22 mouse cellular contexts compared by ENCODE assay signal in genomic region chr1:133075651-133076400, GRCm38 (mm10). TPM values are rescaled to one million over a fixed set of nuclear protein-coding genes. Genes with fewer than 3 reads are reported as not detected.
A peak's percentile ranks its signal among the peaks of the same experiment; 100 is the strongest.
DNase-seq lines count a peak whose midpoint lies in the region; ATAC-seq and TF ChIP-seq lines count a peak whose summit lies in the region.
"Had no signal": no experiment of that assay in that cellular context is flagged by ENCODE, and none has a peak within 500 bp of the region (broad histone marks: within the 10 kb centered on the region; RNA-seq: fewer than 3 reads in every experiment).

No protein-coding gene starts in this region.

- no peak overlapping the region for H3K9ac ChIP-seq in forebrain, embryonic 13.5 days
- H3K9ac ChIP-seq in forebrain, embryonic 15.5 days (replicated peaks) = no peak overlapping the region
- no peak overlapping the region for H3K9ac ChIP-seq in heart, embryonic 14.5 days (ENCODE audit: low read length)
- H3K9ac ChIP-seq: kidney, embryonic 15.5 days had no signal

- no peaks in the 10 kb centered on the region for H3K9me3 ChIP-seq in forebrain, embryonic 13.5 days (replicated peaks)
- no peaks in the 10 kb centered on the region for H3K9me3 ChIP-seq in forebrain, embryonic 15.5 days
- H3K9me3 ChIP-seq in heart, embryonic 14.5 days (ENCODE audit: control insufficient read depth, low read length) = no peaks in the 10 kb centered on the region
- H3K9me3 ChIP-seq in embryonic facial prominence, embryonic 10.5 days = no peaks in the 10 kb centered on the region
- H3K9me3 ChIP-seq: kidney, embryonic 15.5 days had no signal

- peaks cover 85% of the 10 kb centered on the region for H3K36me3 ChIP-seq in forebrain, embryonic 13.5 days (ENCODE audit: poor library complexity, severe bottlenecking)
- peaks cover 26% of the 10 kb centered on the region for H3K36me3 ChIP-seq in forebrain, embryonic 15.5 days
- peaks cover 80% of the 10 kb centered on the region for H3K36me3 ChIP-seq in heart, embryonic 14.5 days (ENCODE audit: control insufficient read depth, insufficient read depth, low read length)
- no peaks in the 10 kb centered on the region for H3K36me3 ChIP-seq in kidney, adult 2 months (ENCODE audit: control insufficient read depth, insufficient read depth, low read length)
- H3K36me3 ChIP-seq in embryonic facial prominence, embryonic 10.5 days (replicated peaks) = peaks cover 83% of the 10 kb centered on the region

- H3K27me3 ChIP-seq in forebrain, embryonic 13.5 days = no peaks in the 10 kb centered on the region
- no peaks in the 10 kb centered on the region for H3K27me3 ChIP-seq in forebrain, embryonic 15.5 days
- no peaks in the 10 kb centered on the region for H3K27me3 ChIP-seq in heart, embryonic 14.5 days (ENCODE audit: control insufficient read depth, insufficient read depth, low read length)
- no peaks in the 10 kb centered on the region for H3K27me3 ChIP-seq in kidney, adult 2 months (replicated peaks; ENCODE audit: control insufficient read depth, insufficient read depth, low read length)
- no peaks in the 10 kb centered on the region for H3K27me3 ChIP-seq in embryonic facial prominence, embryonic 10.5 days (replicated peaks; ENCODE audit: low read depth, poor library complexity, severe bottlenecking)
- H3K27me3 ChIP-seq: CH12.LX; kidney, embryonic 15.5 days had no signal

- H3K27ac ChIP-seq in forebrain, embryonic 13.5 days = 0 out of 2 replicates have a peak overlapping the region, but pooled peaks have one; percentile 95
- H3K27ac ChIP-seq in forebrain, embryonic 15.5 days (replicated peaks) = no peak overlapping the region
- peak overlapping the region; percentile 8 to 84; a peak in 2 of 4 replicates for H3K27ac ChIP-seq in heart, embryonic 14.5 days (replicated peaks in 1 of 2; ENCODE audit: control insufficient read depth in 1 of 2, insufficient read depth in 1 of 2, low read depth in 2 of 2, low read length in 2 of 2)
- H3K27ac ChIP-seq in kidney, adult 2 months (ENCODE audit: insufficient read depth, low read depth, low read length) = no peak overlapping the region; the same call in 1 of the 2 replicates
- H3K27ac ChIP-seq in embryonic facial prominence, embryonic 10.5 days (replicated peaks) = 0 out of 2 replicates have a peak overlapping the region, but pooled peaks have one; percentile 3
- H3K27ac ChIP-seq: left cerebral cortex, adult 2 months had no signal

- no peak overlapping the region for H3K4me2 ChIP-seq in forebrain, embryonic 13.5 days
- no peak overlapping the region for H3K4me2 ChIP-seq in forebrain, embryonic 15.5 days (replicated peaks)
- no peak overlapping the region for H3K4me2 ChIP-seq in heart, embryonic 14.5 days (ENCODE audit: low read length)

- no peak for TF ChIP-seq POLR2A in kidney, adult 2 months (IDR thresholded peaks at IDR 0.05; ENCODE audit: low read depth, low read length)

- ATAC-seq in forebrain, embryonic 13.5 days = no peak
- ATAC-seq in forebrain, embryonic 15.5 days (replicated peaks) = no peak
- ATAC-seq in heart, embryonic 14.5 days (ENCODE audit: insufficient number of reproducible peaks, insufficient read depth, low FRiP score, low read depth) = no peak
- no peak for ATAC-seq in inflammation-experienced regulatory T-cells, adult 6 months
- ATAC-seq: forebrain, embryonic 14.5 days; hindbrain, embryonic 16.5 days had no signal

- TF ChIP-seq CTCF in kidney, adult 2 months (conservative IDR thresholded peaks at IDR 0.05; ENCODE audit: insufficient read depth, insufficient read length, low read depth, low read length) = no peak

- 92% methylated on average over 6 of the region's 6 CpGs for WGBS in forebrain, embryonic 13.5 days
- 88% methylated on average over 6 of the region's 6 CpGs for WGBS in forebrain, embryonic 15.5 days
- 66% methylated on average over 6 of the region's 6 CpGs for WGBS in heart, embryonic 14.5 days
- WGBS in kidney, adult 2 months = 75% methylated on average over 6 of the region's 6 CpGs
- 82% methylated on average over 6 of the region's 6 CpGs for WGBS in embryonic facial prominence, embryonic 10.5 days

- H3K4me1 ChIP-seq in forebrain, embryonic 13.5 days = peaks cover 63% of the 10 kb centered on the region
- H3K4me1 ChIP-seq in forebrain, embryonic 15.5 days = peaks cover 62% of the 10 kb centered on the region
- peaks cover 43 to 55% of the 10 kb centered on the region in 2 experiments for H3K4me1 ChIP-seq in heart, embryonic 14.5 days (ENCODE audit: control insufficient read depth in 2 of 2, insufficient read depth in 2 of 2, low read length in 2 of 2)
- H3K4me1 ChIP-seq in kidney, adult 2 months (ENCODE audit: control insufficient read depth, insufficient read depth, low read length) = peaks cover 5% of the 10 kb centered on the region; the same call in 1 of the 2 replicates
- peaks cover 55% of the 10 kb centered on the region for H3K4me1 ChIP-seq in embryonic facial prominence, embryonic 10.5 days

- intact Hi-C loops in heart, postnatal 14 days (cut with DNase I) = no loop called here

- no peak overlapping the region for H3K4me3 ChIP-seq in forebrain, embryonic 13.5 days
- no peak overlapping the region for H3K4me3 ChIP-seq in forebrain, embryonic 15.5 days
- H3K4me3 ChIP-seq in heart, embryonic 14.5 days (ENCODE audit: control insufficient read depth in 1 of 2, insufficient read depth in 1 of 2, low read depth in 1 of 2, low read length in 2 of 2) = no peak overlapping the region
- H3K4me3 ChIP-seq in kidney, adult 2 months (ENCODE audit: insufficient read depth, low read depth, low read length) = no peak overlapping the region
- H3K4me3 ChIP-seq in embryonic facial prominence, embryonic 10.5 days = no peak overlapping the region
- H3K4me3 ChIP-seq: kidney, embryonic 15.5 days; left cerebral cortex, adult 2 months; myocyte had no signal

- DNase-seq in heart, postnatal 14 days = no peak
- peak; percentile 42 for DNase-seq in kidney, adult 2 months
- DNase-seq in kidney, adult 11 months = no peak
- DNase-seq in embryonic facial prominence, embryonic 10.5 days (ENCODE audit: low spot score) = no peak
- DNase-seq: adrenal gland, postnatal 25 days; cerebellum, adult 11-12 months; cerebellum, postnatal 25 days; layer of hippocampus, adult 9-11 months; liver; lung, postnatal 10 days; midbrain, embryonic 14.5 days; thymus, adult 2 months had no signal

RNA-seq across cellular contexts. Expression of gene Pik3c2b, which starts 30.4 kb away (rescaled TPM):
- polyA plus RNA-seq in forebrain, embryonic 13.5 days (2015; fragmentation: Nextera tagmentation; extraction: Ambion mirVana) = 15.5 and 15.9 TPM in 2 replicates
- polyA plus RNA-seq in forebrain, embryonic 15.5 days (2015; fragmentation: Nextera tagmentation; extraction: Ambion mirVana) = 15.7 and 18.7 TPM in 2 replicates
- polyA plus RNA-seq in heart, embryonic 14.5 days (2014; fragmentation: Nextera tagmentation; extraction: Ambion mirVana) = 11.4 and 12.8 TPM in 2 replicates
- 10 to 100 TPM; 22.7 to 24.3 TPM for total RNA-seq in heart, postnatal 14 days (2021)
- 3.6 TPM in 2 replicates for polyA plus RNA-seq in kidney, adult 2 months (2012; rRNA removed)
- polyA plus RNA-seq in embryonic facial prominence, embryonic 10.5 days (2016; fragmentation: Nextera tagmentation; extraction: Ambion mirVana) = 8.6 and 10.5 TPM in 2 replicates
- under 1 TPM; 0.36 to 0.67 (median 0.61) TPM for polyA plus RNA-seq in inflammation-experienced regulatory T-cells, adult 6 months (2017; shearing (Covaris generic))

RNA-seq across cellular contexts. Expression of gene Mdm4, which starts 45.5 kb away (rescaled TPM):
- 44.8 and 46.3 TPM in 2 replicates for polyA plus RNA-seq in forebrain, embryonic 13.5 days (2015; fragmentation: Nextera tagmentation; extraction: Ambion mirVana)
- polyA plus RNA-seq in forebrain, embryonic 15.5 days (2015; fragmentation: Nextera tagmentation; extraction: Ambion mirVana) = 46.8 and 48.3 TPM in 2 replicates
- polyA plus RNA-seq in heart, embryonic 14.5 days (2014; fragmentation: Nextera tagmentation; extraction: Ambion mirVana) = 34.7 and 38.2 TPM in 2 replicates
- 10 to 100 TPM; 42.8 to 52.4 TPM for total RNA-seq in heart, postnatal 14 days (2021)
- polyA plus RNA-seq in kidney, adult 2 months (2012; rRNA removed) = 22.1 and 24.5 TPM in 2 replicates
- 37.7 and 41.4 TPM in 2 replicates for polyA plus RNA-seq in embryonic facial prominence, embryonic 10.5 days (2016; fragmentation: Nextera tagmentation; extraction: Ambion mirVana)
- polyA plus RNA-seq in inflammation-experienced regulatory T-cells, adult 6 months (2017; shearing (Covaris generic)) = 100 to 1,000 TPM in 1 of 3 experiments, 10 to 100 TPM in 2; 94.1 to 139 (median 98.6) TPM

RNA-seq across cellular contexts. Expression of gene Ppp1r15b, which starts 55.1 kb away (rescaled TPM):
- polyA plus RNA-seq in forebrain, embryonic 13.5 days (2015; fragmentation: Nextera tagmentation; extraction: Ambion mirVana) = 34.8 and 38.6 TPM in 2 replicates
- polyA plus RNA-seq in forebrain, embryonic 15.5 days (2015; fragmentation: Nextera tagmentation; extraction: Ambion mirVana) = 31.8 and 32.0 TPM in 2 replicates
- 24.5 and 24.6 TPM in 2 replicates for polyA plus RNA-seq in heart, embryonic 14.5 days (2014; fragmentation: Nextera tagmentation; extraction: Ambion mirVana)
- 10 to 100 TPM; 32.2 to 34.6 TPM for total RNA-seq in heart, postnatal 14 days (2021)
- 22.2 and 23.9 TPM in 2 replicates for polyA plus RNA-seq in kidney, adult 2 months (2012; rRNA removed)
- 49.4 and 57.3 TPM in 2 replicates for polyA plus RNA-seq in embryonic facial prominence, embryonic 10.5 days (2016; fragmentation: Nextera tagmentation; extraction: Ambion mirVana)
- polyA plus RNA-seq in inflammation-experienced regulatory T-cells, adult 6 months (2017; shearing (Covaris generic)) = 10 to 100 TPM; 20.8 to 26.0 (median 23.6) TPM

Comparison
In these comparisons a context has a peak if more than half of its experiments do, and no peak if none do; other contexts are left out.
1. H3K27ac ChIP-seq: peak in forebrain, embryonic 13.5 days (single experiment), heart, embryonic 14.5 days (2 of 2) and embryonic facial prominence, embryonic 10.5 days (single experiment); none in forebrain, embryonic 15.5 days (single experiment) and kidney, adult 2 months (single experiment).